Mouse (Mus musculus) midbrain, embryonic 12.5 days (tissue): Measurements from ENCODE around the gene Krtap12-1. TPM values are rescaled to one million over a fixed set of nuclear protein-coding genes. Genes with fewer than 3 reads are reported as not detected.
"Not testable (repeated sequence)": the region's sequence is repeated elsewhere in the genome, so short reads cannot be mapped to it uniquely, and the experiment has no call there.

ENCODE experiments used
- ATAC-seq: fragments of 200-750 bp; cut with Nextera tagmentation; 2 replicates; pipeline ENCODE4 v1.8.0; 2017; ENCODE audit warnings: low read depth, moderate TSS enrichment, moderate library complexity; ENCODE audit not compliant: low FRiP score
- H3K27ac ChIP-seq: fragments of 300-500 bp; sonication (generic); replicated peaks from 2 replicates; pipeline ENCODE4 v1.5.1; 2016; ENCODE audit warnings: mild to moderate bottlenecking
- H3K27me3 ChIP-seq: fragments of 300-500 bp; sonication (generic); 2 replicates; pipeline ENCODE4 v1.6.1; 2016; ENCODE audit warnings: mild to moderate bottlenecking
- H3K36me3 ChIP-seq: fragments of 300-500 bp; sonication (generic); 2 replicates; pipeline ENCODE4 v1.6.1; 2016
- H3K4me1 ChIP-seq: fragments of 300-500 bp; sonication (generic); 2 replicates; pipeline ENCODE4 v1.6.1; 2016
- H3K4me2 ChIP-seq: fragments of 300-500 bp; sonication (generic); replicated peaks from 2 replicates; pipeline ENCODE4 v1.6.1; 2016; ENCODE audit warnings: mild to moderate bottlenecking, moderate library complexity
- H3K4me3 ChIP-seq: fragments of 300-500 bp; sonication (generic); 2 replicates; pipeline ENCODE4 v1.5.1; 2016; ENCODE audit warnings: mild to moderate bottlenecking
- H3K9ac ChIP-seq: fragments of 300-500 bp; sonication (generic); replicated peaks from 2 replicates; pipeline ENCODE4 v1.6.1; 2016; ENCODE audit warnings: mild to moderate bottlenecking, moderate library complexity
- H3K9me3 ChIP-seq: fragments of 300-500 bp; sonication (generic); 2 replicates; pipeline ENCODE4 v1.6.1; 2016; ENCODE audit warnings: mild to moderate bottlenecking
- WGBS: fragments of 180-500 bp; shearing (Covaris S2); methylation state at CpG from one replicate; pipeline ENCODE4 v1.1.7; 2016; 5-methylcytosine and 5-hydroxymethylcytosine counted together
- polyA plus RNA-seq: library from polyadenylated mRNA; unstranded; fragments of >200 nt; fragmentation: Nextera tagmentation; extraction: Ambion mirVana; gene quantifications from 2 replicates; pipeline ENCODE4 v1.2.1, GENCODE M21; 2016

Gene Krtap12-1
- polyA plus RNA-seq, 1 experiment from 2014 or later, result not detected

DNA sequence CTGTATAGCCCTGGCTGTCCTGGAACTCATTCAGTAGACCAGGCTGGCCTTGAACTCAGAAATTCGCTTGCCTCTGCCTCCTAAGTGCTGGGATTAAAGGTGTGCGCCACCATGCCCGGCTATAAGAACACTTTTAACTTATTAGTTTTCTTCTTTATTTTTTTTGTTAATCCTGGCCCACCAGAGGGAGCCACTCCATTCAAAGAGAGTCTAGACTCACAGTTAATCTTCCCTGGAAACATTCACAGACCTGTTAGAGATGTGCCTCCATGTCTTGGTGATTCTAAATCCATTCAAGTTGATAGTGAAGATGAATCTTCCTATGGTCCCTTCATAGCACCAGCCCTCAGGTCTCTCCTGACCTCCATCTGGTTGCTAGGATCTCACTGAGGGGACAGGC is 10.6 kb upstream of the Krtap12-1 start:
- 76% methylated on average over 3 of the region's 3 CpGs for WGBS
- no peaks in the 10 kb centered on the region for H3K36me3 ChIP-seq
- no peak overlapping the region for H3K9ac ChIP-seq
- H3K9me3 ChIP-seq, result no peaks in the 10 kb centered on the region
- no peaks in the 10 kb centered on the region for H3K27me3 ChIP-seq
- no peak overlapping the region for H3K27ac ChIP-seq
- H3K4me1 ChIP-seq, result no peaks in the 10 kb centered on the region
- ATAC-seq, result no peak
- H3K4me3 ChIP-seq, result no peak overlapping the region
- H3K4me2 ChIP-seq, result no peak overlapping the region

DNA sequence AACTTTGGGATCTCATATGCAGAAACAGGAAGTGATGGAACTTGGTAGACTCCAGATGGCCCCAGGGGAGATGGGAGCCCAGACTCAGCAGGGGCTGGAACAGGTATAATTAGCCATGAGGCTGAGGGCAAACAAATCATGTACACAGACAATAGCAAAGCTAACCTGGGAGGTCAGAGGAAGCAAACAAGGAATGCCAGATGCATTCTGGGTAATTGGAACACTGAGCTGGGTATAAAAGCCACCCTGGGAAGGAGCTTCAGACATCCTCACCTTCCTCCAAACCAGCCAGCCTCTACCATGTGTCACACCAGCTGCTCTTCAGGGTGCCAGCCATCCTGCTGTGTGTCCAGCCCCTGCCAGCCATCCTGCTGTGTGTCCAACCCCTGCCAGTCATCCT is 9.2 kb upstream of the Krtap12-1 start, which contains the start of gene Gm10024:
Gene Gm10024 (plus strand): TSS at position 301 of the 400 bp plus-strand sequence.
- not testable (repeated sequence) for H3K9ac ChIP-seq, ATAC-seq, H3K9me3 ChIP-seq, H3K27ac ChIP-seq, H3K4me1 ChIP-seq, H3K36me3 ChIP-seq, H3K4me2 ChIP-seq, H3K4me3 ChIP-seq, H3K27me3 ChIP-seq

- H3K4me1 ChIP-seq, result no peaks in the 10 kb centered on the region
- no peak overlapping the region for H3K9ac ChIP-seq
- H3K4me2 ChIP-seq, result no peak overlapping the region
- H3K27ac ChIP-seq, result no peak overlapping the region
- ATAC-seq, result no peak
- H3K36me3 ChIP-seq, result no peaks in the 10 kb centered on the region
- no peak overlapping the region for H3K4me3 ChIP-seq
- H3K27me3 ChIP-seq, result no peaks in the 10 kb centered on the region
- no peaks in the 10 kb centered on the region for H3K9me3 ChIP-seq
- WGBS, result 75% methylated on average over 4 of the region's 4 CpGs
Observed at GRCm38 (mm10) chr10:77713734-77714133, 6.7 kb upstream of the Krtap12-1 start.

- 76% methylated on average over 1 of the region's 1 CpGs for WGBS
- H3K9ac ChIP-seq, result no peak within 1 kb of the TSS
- 0 out of 2 replicates have a peak, but pooled peaks cover 3% of the 10 kb centered on the region for H3K9me3 ChIP-seq
- no peak within 1 kb of the TSS for H3K27ac ChIP-seq
- H3K36me3 ChIP-seq, result no peaks in the 10 kb centered on the region
- H3K4me2 ChIP-seq, result no peak within 1 kb of the TSS
- H3K4me3 ChIP-seq, result no peak within 1 kb of the TSS
- H3K27me3 ChIP-seq, result no peaks in the 10 kb centered on the region
- H3K4me1 ChIP-seq, result no peaks in the 10 kb centered on the region
- ATAC-seq, result no peak
Observed at GRCm38 (mm10) chr10:77715507-77715906, 4.9 kb upstream of the Krtap12-1 start, which contains the start of gene Gm10142. Gm10142 (plus strand) TSS chr10:77715807.

- H3K9me3 ChIP-seq, result 0 out of 2 replicates have a peak, but pooled peaks cover 3% of the 10 kb centered on the region
- H3K27ac ChIP-seq, result no peak overlapping the region
- no peak for ATAC-seq
- no peak overlapping the region for H3K9ac ChIP-seq
- no peaks in the 10 kb centered on the region for H3K27me3 ChIP-seq
- WGBS, result 80% methylated on average over 8 of the region's 8 CpGs
- H3K4me1 ChIP-seq, result no peaks in the 10 kb centered on the region
- no peak overlapping the region for H3K4me2 ChIP-seq
- H3K4me3 ChIP-seq, result no peak overlapping the region
- no peaks in the 10 kb centered on the region for H3K36me3 ChIP-seq
Observed at GRCm38 (mm10) chr10:77724855-77725254, 4.5 kb downstream of the Krtap12-1 start.

- no peaks in the 10 kb centered on the region for H3K36me3 ChIP-seq
- no peaks in the 10 kb centered on the region for H3K27me3 ChIP-seq
- H3K4me2 ChIP-seq, result no peak within 1 kb of the TSS
- no peak within 1 kb of the TSS for H3K9ac ChIP-seq
- no peak within 1 kb of the TSS for H3K27ac ChIP-seq
- no peaks in the 10 kb centered on the region for H3K9me3 ChIP-seq
- no peak for ATAC-seq
- H3K4me1 ChIP-seq, result no peaks in the 10 kb centered on the region
- no peak within 1 kb of the TSS for H3K4me3 ChIP-seq
- WGBS, result 30% methylated on average over 3 of the region's 3 CpGs
Observed at GRCm38 (mm10) chr10:77726186-77726585, 5.8 kb downstream of the Krtap12-1 start, which contains the start of gene Gm10100. Gm10100 (plus strand) TSS chr10:77726486.

- Histone ChIP-seq H3K27me3 (no peaks in the 10 kb centered on the region), H3K27ac (no peak overlapping the region), H3K4me2 (no peak overlapping the region), H3K4me3 (no peak overlapping the region), H3K4me1 (no peaks in the 10 kb centered on the region), H3K9me3 (no peaks in the 10 kb centered on the region), H3K9ac (no peak overlapping the region), H3K36me3 (no peaks in the 10 kb centered on the region)
- no peak for ATAC-seq
- 72% methylated on average over 4 of the region's 4 CpGs for WGBS
Observed at GRCm38 (mm10) chr10:77728280-77728679, 7.9 kb downstream of the Krtap12-1 start.

- H3K27me3 ChIP-seq, result no peaks in the 10 kb centered on the region
- no peak overlapping the region for H3K4me3 ChIP-seq
- H3K4me1 ChIP-seq, result no peaks in the 10 kb centered on the region
- H3K27ac ChIP-seq, result no peak overlapping the region
- H3K36me3 ChIP-seq, result no peaks in the 10 kb centered on the region
- no peaks in the 10 kb centered on the region for H3K9me3 ChIP-seq
- H3K9ac ChIP-seq, result no peak overlapping the region
- 57% methylated on average over 4 of the region's 4 CpGs for WGBS
- H3K4me2 ChIP-seq, result no peak overlapping the region
- no peak for ATAC-seq
Observed at GRCm38 (mm10) chr10:77729241-77729640, 8.8 kb downstream of the Krtap12-1 start.

- WGBS, result 100% methylated on average over 1 of the region's 1 CpGs
- H3K9me3 ChIP-seq, result no peaks in the 10 kb centered on the region
- H3K9ac ChIP-seq, result no peak overlapping the region
- H3K27me3 ChIP-seq, result no peaks in the 10 kb centered on the region
- H3K36me3 ChIP-seq, result no peaks in the 10 kb centered on the region
- H3K4me2 ChIP-seq, result no peak overlapping the region
- no peaks in the 10 kb centered on the region; the same call in none of the 2 replicates for H3K4me1 ChIP-seq
- no peak for ATAC-seq
- H3K4me3 ChIP-seq, result no peak overlapping the region
- H3K27ac ChIP-seq, result no peak overlapping the region
Observed at GRCm38 (mm10) chr10:77735928-77736327, 15.5 kb downstream of the Krtap12-1 start.

DNA sequence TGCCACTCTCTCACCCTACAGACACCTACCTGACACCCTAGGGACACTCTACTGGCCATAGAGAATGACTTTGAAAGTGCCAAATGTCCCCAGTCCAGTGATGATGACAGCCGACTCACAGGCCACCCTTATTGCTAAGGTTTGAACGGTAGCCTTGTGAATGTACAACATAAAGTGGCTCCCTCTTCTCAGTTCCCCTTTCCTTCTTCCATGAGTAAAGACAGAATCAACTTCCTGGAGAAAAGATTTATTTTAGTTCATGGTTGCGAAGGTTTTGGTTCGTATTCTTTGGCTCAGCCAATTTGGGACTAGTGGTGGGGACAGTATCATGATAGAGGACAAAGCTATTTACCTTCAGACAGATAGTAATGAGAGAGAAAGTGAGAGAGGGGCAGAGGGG is 18.5 kb downstream of the Krtap12-1 start:
- no peak overlapping the region for H3K4me3 ChIP-seq
- no peak overlapping the region for H3K27ac ChIP-seq
- 85% methylated on average over 4 of the region's 4 CpGs for WGBS
- H3K36me3 ChIP-seq, result no peaks in the 10 kb centered on the region
- no peak overlapping the region for H3K4me2 ChIP-seq
- H3K27me3 ChIP-seq, result no peaks in the 10 kb centered on the region
- no peaks in the 10 kb centered on the region for H3K9me3 ChIP-seq
- no peak for ATAC-seq
- peaks cover 4% of the 10 kb centered on the region for H3K4me1 ChIP-seq
- H3K9ac ChIP-seq, result no peak overlapping the region

DNA sequence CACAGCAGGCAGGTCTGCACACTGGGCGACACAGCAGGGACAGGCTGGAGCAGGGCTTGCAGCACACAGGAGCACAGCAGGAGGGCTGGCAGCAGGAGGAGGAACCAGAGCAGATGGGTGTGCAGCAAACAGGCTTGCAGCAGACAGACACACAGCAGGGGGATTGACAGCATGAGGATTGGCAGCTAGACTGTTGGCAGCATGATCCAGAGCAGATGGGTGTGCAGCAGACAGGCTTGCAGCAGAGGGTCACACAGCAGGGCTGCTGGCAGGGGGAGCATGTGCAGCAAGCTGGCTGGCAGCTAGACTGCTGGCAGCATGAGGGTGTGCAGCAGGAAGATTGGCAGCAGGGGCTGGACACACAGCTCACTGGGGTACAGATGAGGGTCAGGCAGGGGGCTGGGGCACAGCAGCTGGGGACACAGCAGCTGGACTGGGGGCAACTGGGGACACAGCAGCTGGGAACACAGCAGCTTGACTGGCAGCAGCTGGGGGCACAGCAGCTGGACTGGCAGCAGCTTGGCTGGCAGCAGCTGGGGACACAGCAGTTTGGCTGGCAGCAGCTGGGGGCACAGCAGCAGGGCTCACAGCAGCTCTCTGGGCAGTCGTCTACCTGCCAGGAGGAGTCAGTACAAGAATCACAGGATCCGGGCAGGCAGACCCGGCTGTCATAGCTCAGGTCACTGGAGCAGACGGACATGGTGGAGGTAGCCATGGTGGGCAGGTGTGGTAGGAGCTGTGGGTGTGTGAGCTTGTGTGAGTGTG is 21.7 kb downstream of the Krtap12-1 start, which contains the start of gene Gm18596:
Gene Gm18596 (minus strand): TSS at position 715 of the 765 bp plus-strand sequence.
- not testable (repeated sequence) for H3K4me2 ChIP-seq, H3K4me3 ChIP-seq, H3K9me3 ChIP-seq, H3K36me3 ChIP-seq, H3K27me3 ChIP-seq, H3K4me1 ChIP-seq, ATAC-seq, H3K9ac ChIP-seq
- peak within 1 kb of the TSS; percentile 25; the same call in 1 of the 2 replicates for H3K27ac ChIP-seq
- WGBS, result 52% methylated on average over 4 of the region's 5 CpGs

GRCm38 (mm10) chr10:77750686-77751085 is 30.3 kb downstream of the Krtap12-1 start:
- H3K27me3 ChIP-seq, H3K4me3 ChIP-seq, H3K4me1 ChIP-seq, ATAC-seq, H3K9ac ChIP-seq, H3K27ac ChIP-seq, H3K4me2 ChIP-seq, H3K36me3 ChIP-seq, H3K9me3 ChIP-seq: not testable (repeated sequence)
- WGBS, result 74% methylated on average over 1 of the region's 1 CpGs
